Mouse (Mus musculus) small intestine, adult 2 months (tissue): ENCODE measurements around the gene Gm9945. TPM values are rescaled to one million over a fixed set of nuclear protein-coding genes. Genes with fewer than 3 reads are reported as not detected.

ENCODE experiments used
- H3K27ac ChIP-seq: fragments of 200-500 bp; 2 replicates; pipeline ENCODE4 v1.5.1; 2012; ENCODE audit warnings: low read depth, low read length, control low read depth, inconsistent platforms; ENCODE audit not compliant: insufficient read depth
- H3K27me3 ChIP-seq: fragments of 200-500 bp; 2 replicates; pipeline ENCODE4 v1.6.1; 2012; ENCODE audit warnings: mild to moderate bottlenecking, moderate library complexity, low read length, inconsistent platforms; ENCODE audit not compliant: control insufficient read depth, insufficient read depth
- H3K36me3 ChIP-seq: fragments of 200-500 bp; 2 replicates; pipeline ENCODE4 v1.6.1; 2012; ENCODE audit warnings: mild to moderate bottlenecking, low read length, control low read depth, inconsistent platforms; ENCODE audit not compliant: control insufficient read depth, insufficient read depth
- H3K4me1 ChIP-seq: fragments of 200-500 bp; 2 replicates; pipeline ENCODE4 v1.6.1; 2012; ENCODE audit warnings: low read length, inconsistent platforms, mixed read lengths; ENCODE audit not compliant: control insufficient read depth, insufficient read depth, insufficient read length
- H3K4me3 ChIP-seq: fragments of 200-500 bp; 2 replicates; pipeline ENCODE4 v1.5.1; 2012; ENCODE audit warnings: low read depth, mild to moderate bottlenecking, control low read depth, inconsistent platforms, low read length, moderate library complexity
- CTCF ChIP-seq: fragments of 200-500 bp; IDR thresholded peaks from 2 replicates; pipeline ENCODE4 v1.5.1; 2012; ENCODE audit warnings: low read depth, mild to moderate bottlenecking, control low read depth, inconsistent platforms, low read length, moderate library complexity, mixed read lengths; ENCODE audit not compliant: insufficient replicate concordance, insufficient read length; ENCODE audit errors: extremely low read depth
- POLR2A ChIP-seq: fragments of 200-500 bp; IDR thresholded peaks from 2 replicates; pipeline ENCODE4 v1.6.1; 2012; ENCODE audit warnings: low read depth, mild to moderate bottlenecking, control low read depth, inconsistent platforms, low read length, moderate library complexity
- WGBS: fragments of 180-500 bp; shearing (Covaris S2); methylation state at CpG from one replicate; pipeline ENCODE4 v1.1.7; 2018; 5-methylcytosine and 5-hydroxymethylcytosine counted together
- polyA plus RNA-seq: library from polyadenylated mRNA; depleted of rRNA; stranded (reverse); fragments of >200 nt; gene quantifications from 2 replicates; pipeline ENCODE4 v1.2.3, GENCODE M21; 2012

The Gm9945 gene
- polyA plus RNA-seq, 1 experiment: not detected

GRCm38 (mm10) chr11:53519207-53520121 lies 39.5 kb downstream of the Gm9945 start, which contains the start of gene Sept8:
Gene Sept8, plus strand, starts transcription at chr11:53519257.
- H3K27me3 ChIP-seq: no peaks in the 10 kb centered on the region
- no peaks in the 10 kb centered on the region for H3K36me3 ChIP-seq
- H3K4me1 ChIP-seq: peaks cover 13% of the 10 kb centered on the region; the same call in 1 of the 2 replicates
- TF ChIP-seq POLR2A: no peak
- TF ChIP-seq CTCF: no peak
- H3K27ac ChIP-seq: no peak within 1 kb of the TSS
- 5% methylated on average over 79 of the region's 79 CpGs for WGBS
- H3K4me3 ChIP-seq: peak within 1 kb of the TSS; percentile 84

GRCm38 (mm10) chr11:53520122-53520978 lies 40.4 kb downstream of the Gm9945 start:
- Histone ChIP-seq H3K27me3 (no peaks in the 10 kb centered on the region), H3K27ac (peak overlapping the region; percentile 37; the same call in 1 of the 2 replicates), H3K4me1 (peaks cover 13% of the 10 kb centered on the region; the same call in 1 of the 2 replicates), H3K36me3 (no peaks in the 10 kb centered on the region), H3K4me3 (peak overlapping the region; percentile 84)
- TF ChIP-seq CTCF (no peak), POLR2A (no peak)
- WGBS: 4% methylated on average over 24 of the region's 24 CpGs

- Histone ChIP-seq H3K27ac (no peak overlapping the region), H3K4me3 (no peak overlapping the region), H3K4me1 (peaks cover 13% of the 10 kb centered on the region; the same call in 1 of the 2 replicates), H3K27me3 (no peaks in the 10 kb centered on the region), H3K36me3 (no peaks in the 10 kb centered on the region)
- WGBS: 48% methylated on average over 16 of the region's 16 CpGs
- TF ChIP-seq CTCF: no peak
- TF ChIP-seq POLR2A: no peak
Measured at GRCm38 (mm10) chr11:53521120-53521820, 41.3 kb downstream of the Gm9945 start.

GRCm38 (mm10) chr11:53521821-53522131 lies 41.8 kb downstream of the Gm9945 start:
- TF ChIP-seq CTCF: no peak
- TF ChIP-seq POLR2A: no peak
- Histone ChIP-seq H3K4me1 (peaks cover 13% of the 10 kb centered on the region; the same call in 1 of the 2 replicates), H3K4me3 (no peak overlapping the region), H3K27me3 (no peaks in the 10 kb centered on the region), H3K27ac (no peak overlapping the region), H3K36me3 (no peaks in the 10 kb centered on the region)
- WGBS: 67% methylated on average over 7 of the region's 7 CpGs

DNA sequence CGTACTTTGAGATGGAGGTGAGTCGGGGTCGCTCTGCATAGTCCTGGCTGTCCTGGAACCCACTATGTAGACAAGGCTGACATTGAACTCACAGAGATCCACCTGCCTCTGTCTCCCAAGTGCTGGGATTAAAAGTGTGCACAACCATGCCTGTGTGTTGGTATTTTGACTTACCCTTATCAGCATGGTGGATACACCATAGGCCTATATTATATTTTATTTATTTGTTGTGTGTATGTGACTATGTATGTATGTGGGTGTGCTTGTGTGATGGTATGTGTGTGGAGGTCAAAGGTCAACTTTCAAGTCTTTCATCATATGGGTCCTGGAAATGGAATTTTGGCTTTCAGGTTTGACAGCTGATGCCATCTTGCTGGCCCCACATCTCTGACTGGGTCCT lies 42.4 kb downstream of the Gm9945 start:
- H3K4me3 ChIP-seq: no peak overlapping the region
- H3K4me1 ChIP-seq: peaks cover 13% of the 10 kb centered on the region; the same call in 1 of the 2 replicates
- no peaks in the 10 kb centered on the region for H3K27me3 ChIP-seq
- H3K27ac ChIP-seq: no peak overlapping the region
- TF ChIP-seq POLR2A: no peak
- TF ChIP-seq CTCF: no peak
- 94% methylated on average over 3 of the region's 3 CpGs for WGBS
- H3K36me3 ChIP-seq: no peaks in the 10 kb centered on the region

DNA sequence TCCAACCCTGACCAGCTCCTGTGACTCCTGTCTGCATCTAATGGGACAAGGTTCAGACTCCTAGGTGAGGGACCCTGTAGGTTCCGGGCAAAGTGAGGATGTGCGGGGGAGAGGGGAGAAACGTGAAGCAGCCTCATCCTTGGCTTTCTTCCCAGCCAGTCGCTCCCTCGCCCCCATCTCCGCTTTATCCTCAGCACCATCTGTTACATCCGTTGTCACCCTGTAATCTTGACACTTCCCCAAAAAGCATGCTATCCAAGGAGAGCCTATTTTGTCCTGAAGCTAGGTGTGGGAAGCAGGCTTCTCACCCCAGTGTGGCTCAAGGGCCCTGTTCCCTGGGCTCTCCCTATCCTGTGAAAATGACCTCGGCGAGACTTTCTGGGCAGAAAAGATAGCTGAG lies 43.0 kb downstream of the Gm9945 start:
- 84% methylated on average over 9 of the region's 9 CpGs for WGBS
- no peak overlapping the region for H3K27ac ChIP-seq
- TF ChIP-seq POLR2A (no peak), CTCF (no peak)

More for the DNA sequence above, 43.0 kb downstream of the Gm9945 start:
- no peaks in the 10 kb centered on the region for H3K27me3 ChIP-seq
- no peaks in the 10 kb centered on the region for H3K36me3 ChIP-seq
- peaks cover 13% of the 10 kb centered on the region; the same call in 1 of the 2 replicates for H3K4me1 ChIP-seq
- no peak overlapping the region for H3K4me3 ChIP-seq
